Mouse (Mus musculus) E14TG2a.4 (cell line): ENCODE data around the gene Steap4.

Experiments used
- CTCF ChIP-seq: conservative IDR thresholded peaks from 2 replicates; pipeline ENCODE4 v1.5.1; 2014; ENCODE audit warnings: low read length
- NANOG ChIP-seq: IDR thresholded peaks from 2 replicates; pipeline ENCODE4 v1.6.1; 2014; ENCODE audit warnings: borderline replicate concordance, low read length, mixed read lengths
- POU5F1 ChIP-seq: IDR thresholded peaks from 2 replicates; pipeline ENCODE4 v1.6.1; 2014; ENCODE audit warnings: low read length, borderline replicate concordance

DNA sequence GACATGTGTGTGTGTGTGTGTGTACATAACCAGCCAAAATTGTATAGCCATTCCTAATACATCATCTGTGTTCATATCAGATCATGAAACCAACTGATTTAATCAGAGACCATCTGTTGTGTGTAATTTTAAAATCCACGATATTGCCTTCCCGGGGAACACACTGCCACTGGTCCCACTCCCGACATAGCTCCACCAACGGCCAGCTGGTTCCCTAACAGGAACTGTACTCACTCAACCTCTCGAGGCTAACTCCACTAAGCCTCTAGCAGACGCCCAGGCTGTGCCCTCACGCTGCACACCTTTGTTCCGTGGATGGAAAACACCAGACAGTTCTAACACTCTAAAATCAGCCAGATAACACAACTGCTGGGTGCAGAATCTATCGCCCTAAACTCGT lies 40.2 kb downstream of the Steap4 start:
- TF ChIP-seq CTCF (no peak), NANOG (no peak), POU5F1 (no peak)
